Mouse (Mus musculus): Measurements from ENCODE around the gene Gm2000.
"Not testable (repeated sequence)": the region's sequence is repeated elsewhere in the genome, so short reads cannot be mapped to it uniquely, and the experiment has no call there.

Gene Gm2000

GRCm38 (mm10) chr1:156365740-156366139, at the start of gene Gm2000:
TSS of gene Gm2000 (plus strand) at chr1:156366040.
- no peak for DNase-seq (ENCODE audit: low spot score in 2 of 2)

DNA sequence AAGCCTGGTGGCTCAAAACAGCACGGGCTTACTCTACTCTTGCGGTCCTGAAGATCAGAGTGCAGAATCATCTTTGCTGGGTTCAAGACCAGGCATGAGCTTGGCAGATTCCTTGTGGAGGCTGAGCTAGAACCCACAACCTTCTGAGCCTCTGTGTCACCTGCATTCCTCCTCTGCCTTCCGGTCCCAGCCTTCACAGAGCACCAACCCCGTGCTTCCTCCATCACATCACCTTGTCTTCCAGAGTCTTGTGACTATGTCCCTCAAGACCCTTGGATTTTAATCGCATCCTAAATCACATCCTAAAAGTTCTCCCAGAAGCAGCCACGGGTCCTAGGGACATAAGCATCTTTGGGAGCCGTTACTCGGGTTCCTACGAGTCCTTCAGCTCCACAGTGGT, 42.7 kb upstream of the Gm2000 start:
- DNase-seq (ENCODE audit: low spot score in 2 of 2) = no peak

GRCm38 (mm10) chr1:156340847-156341246, 25.0 kb upstream of the Gm2000 start:
- DNase-seq (ENCODE audit: low spot score in 2 of 2) = no peak

- DNase-seq (ENCODE audit: low spot score in 2 of 2) = no peak
Observed at GRCm38 (mm10) chr1:156344433-156344832, 21.4 kb upstream of the Gm2000 start.

GRCm38 (mm10) chr1:156345633-156346032, 20.2 kb upstream of the Gm2000 start:
- DNase-seq (ENCODE audit: low spot score in 2 of 2) = no peak

DNA sequence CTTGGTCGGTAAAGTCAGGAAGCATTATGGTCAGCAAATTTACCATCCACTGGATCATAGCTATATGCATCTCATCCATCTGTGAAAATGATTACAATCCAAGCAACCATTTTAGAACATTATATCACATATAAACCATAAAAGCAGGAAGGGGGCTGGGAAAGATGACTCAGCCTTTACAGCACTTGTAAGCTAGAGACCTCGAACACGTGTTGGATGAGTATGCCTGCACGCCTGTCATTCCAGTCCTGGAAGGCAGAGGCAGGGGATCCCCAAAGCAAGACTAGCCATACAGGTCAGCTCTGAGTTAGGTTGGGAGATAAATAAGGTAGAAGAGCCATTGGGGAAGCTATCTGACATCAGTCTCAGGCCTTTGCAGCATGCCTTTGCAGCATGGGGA, 16.8 kb upstream of the Gm2000 start:
- no peak for DNase-seq (ENCODE audit: low spot score in 2 of 2)

GRCm38 (mm10) chr1:156350441-156350840, 15.4 kb upstream of the Gm2000 start:
- DNase-seq (ENCODE audit: low spot score in 2 of 2) = no peak

- DNase-seq (ENCODE audit: low spot score in 2 of 2) = no peak
Observed at GRCm38 (mm10) chr1:156352466-156352865, 13.4 kb upstream of the Gm2000 start.

DNA sequence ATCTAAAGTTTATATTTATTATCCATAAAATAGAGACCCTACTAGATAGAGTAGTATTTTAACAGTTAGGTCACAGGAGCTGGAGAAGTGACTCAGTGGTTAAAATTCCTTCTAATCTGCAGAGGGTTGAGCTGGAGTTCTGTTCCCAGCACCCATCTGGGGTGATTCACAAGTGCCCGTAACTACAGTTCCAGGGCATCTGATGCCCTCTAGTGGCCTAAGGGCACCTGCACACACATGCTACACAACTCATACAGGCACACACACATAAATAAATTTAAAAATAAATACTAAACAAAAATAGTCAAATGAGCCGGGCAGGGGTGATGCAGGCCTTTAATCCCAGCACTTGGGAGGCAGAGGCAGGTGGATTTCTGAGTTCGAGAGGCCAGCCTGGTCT, 15.4 kb downstream of the Gm2000 start:
- DNase-seq (ENCODE audit: low spot score in 2 of 2) = no peak

DNA sequence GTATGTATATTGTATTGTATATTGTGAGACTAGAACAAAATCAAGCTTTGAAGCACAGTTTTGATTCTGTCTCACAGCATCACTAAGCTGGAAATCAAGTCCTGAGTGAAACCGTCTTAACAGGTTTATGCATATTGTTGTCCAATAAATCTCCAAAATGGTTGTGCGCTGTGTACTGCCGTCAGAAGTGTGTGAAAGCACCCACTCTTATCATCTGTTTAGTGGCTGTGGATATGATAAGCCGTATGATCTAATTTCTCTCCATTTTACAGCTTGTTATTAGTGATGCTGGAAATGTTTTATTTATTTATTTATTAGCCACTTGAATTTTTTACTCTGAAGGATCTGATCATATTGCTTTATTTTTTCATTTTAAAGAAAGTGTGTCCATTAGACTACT, 20.4 kb downstream of the Gm2000 start:
- DNase-seq (ENCODE audit: low spot score in 2 of 2) = no peak

GRCm38 (mm10) chr1:156386880-156387279, 21.0 kb downstream of the Gm2000 start:
- DNase-seq (ENCODE audit: low spot score in 2 of 2) = no peak

DNA sequence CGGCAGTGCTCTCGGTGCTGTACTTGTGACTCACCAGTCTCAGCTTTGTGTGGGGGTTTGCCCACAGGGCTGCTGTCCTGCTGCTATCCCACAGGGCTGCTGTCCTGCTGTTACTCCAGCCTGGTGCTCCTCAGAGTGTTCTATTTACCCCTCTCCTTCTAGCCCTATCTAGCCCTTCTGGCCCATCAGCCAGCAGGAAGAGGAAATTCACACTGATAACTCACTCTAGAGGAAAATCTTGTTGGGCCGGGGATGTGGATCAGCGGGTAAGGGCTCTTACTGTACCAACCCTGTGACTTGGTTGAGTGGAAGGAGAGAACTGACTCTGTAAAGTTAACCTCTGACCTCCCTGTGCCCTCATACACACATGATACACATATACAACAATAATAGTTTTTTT, 27.3 kb downstream of the Gm2000 start:
- no peak for DNase-seq (ENCODE audit: low spot score in 2 of 2)

- not testable (repeated sequence) for DNase-seq (ENCODE audit: low spot score in 2 of 2)
Observed at GRCm38 (mm10) chr1:156400159-156400558, 34.3 kb downstream of the Gm2000 start.

DNA sequence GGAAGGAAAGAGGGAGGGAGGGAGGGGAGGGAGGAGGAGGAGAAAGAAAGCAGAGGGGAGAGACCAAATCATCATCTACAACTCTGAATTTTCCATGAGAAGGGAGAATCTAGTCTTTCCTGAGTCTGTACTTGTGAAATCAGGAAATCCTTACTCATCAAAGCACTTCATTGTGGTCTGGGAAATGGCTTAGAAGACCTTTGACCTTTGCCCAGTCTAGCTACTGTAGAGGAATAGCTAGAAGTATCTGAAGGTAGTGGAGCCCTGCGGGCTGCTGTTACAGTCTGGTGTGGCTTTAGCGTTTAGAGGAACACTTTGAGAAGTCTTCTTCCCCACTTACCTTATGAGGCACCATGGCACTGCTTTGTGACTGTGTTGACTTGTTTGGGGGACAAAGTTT, 36.7 kb downstream of the Gm2000 start:
- DNase-seq (ENCODE audit: low spot score in 2 of 2) = no peak

- no peak for DNase-seq (ENCODE audit: low spot score in 2 of 2)
Observed at GRCm38 (mm10) chr1:156403251-156403650, 37.4 kb downstream of the Gm2000 start.

DNA sequence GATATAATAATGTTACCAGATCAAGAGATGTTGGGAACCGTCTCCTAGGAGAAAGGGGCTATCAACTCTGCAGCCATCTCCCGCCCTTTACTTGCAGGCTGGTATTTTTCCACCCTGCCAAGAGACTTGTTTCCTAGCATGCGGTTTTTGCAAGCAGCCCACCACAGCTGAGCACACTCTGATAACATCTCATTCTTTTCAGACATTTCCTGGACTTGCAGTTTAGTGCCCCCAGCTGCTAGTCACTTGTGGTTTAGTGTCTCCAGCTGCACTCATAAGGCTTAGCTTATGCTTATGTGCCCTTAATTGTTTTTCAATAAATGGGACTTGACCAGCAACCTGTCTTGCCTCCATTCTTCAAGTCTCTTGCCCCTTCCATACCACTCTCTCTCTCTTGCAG, 42.2 kb downstream of the Gm2000 start:
- DNase-seq (ENCODE audit: low spot score in 2 of 2) = no peak

DNA sequence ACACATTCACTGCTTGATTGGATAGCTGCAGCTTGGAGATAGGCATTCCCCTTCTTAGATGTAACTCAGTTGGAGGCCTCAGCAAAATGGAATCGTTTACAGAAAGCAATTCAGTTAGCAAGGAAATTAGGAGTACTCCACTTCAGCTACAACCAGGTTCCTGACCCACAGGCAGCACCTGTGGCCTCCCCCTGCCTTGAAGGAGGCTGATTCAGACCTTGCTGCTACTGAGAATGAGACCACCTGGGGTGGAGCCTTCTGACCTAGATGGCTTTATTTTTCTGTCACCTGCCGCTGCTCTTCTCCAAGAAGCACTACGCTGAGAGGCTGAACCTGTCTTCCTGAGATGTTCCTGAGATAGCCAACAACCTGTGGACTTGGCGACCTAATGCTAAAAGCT, 42.7 kb downstream of the Gm2000 start:
- no peak for DNase-seq (ENCODE audit: low spot score in 2 of 2)

Measured in urinary bladder, postnatal 36 days (tissue).